Mouse (Mus musculus): ENCODE measurements around the gene Ticam1. TPM values are rescaled to one million over a fixed set of nuclear protein-coding genes. Genes with fewer than 3 reads are reported as not detected.

The Ticam1 gene
- polyA plus RNA-seq, 1 experiment = 96.6 TPM

DNA sequence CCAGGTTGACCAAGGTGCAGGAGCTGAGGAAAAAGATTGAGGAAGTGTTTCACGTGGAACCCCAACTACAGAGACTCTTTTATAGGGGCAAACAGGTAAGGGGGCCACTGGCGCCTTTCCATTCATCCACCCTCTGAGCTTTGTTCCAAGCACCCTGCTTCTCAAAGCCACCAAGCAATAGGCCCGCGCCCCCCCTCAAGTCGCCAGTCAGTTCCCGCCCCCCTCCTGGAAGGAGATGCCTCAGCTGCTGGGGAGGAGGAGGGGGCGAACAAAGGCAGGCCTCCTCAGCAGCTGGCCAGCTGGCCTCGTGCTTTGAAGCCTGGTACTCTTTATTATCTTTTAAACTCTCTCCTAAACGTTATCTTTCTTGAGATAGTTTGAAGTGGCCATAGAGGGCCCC lies 28.6 kb upstream of the Ticam1 start:
- H3K27me3 ChIP-seq (ENCODE audit: control insufficient read depth, insufficient read depth, low read length) = no peaks in the 10 kb centered on the region
- H3K4me3 ChIP-seq (ENCODE audit: low read depth, low read length) = peak overlapping the region; percentile 82
- 30% methylated on average over 9 of the region's 9 CpGs for WGBS
- TF ChIP-seq POLR2A (IDR thresholded peaks at IDR 0.05; ENCODE audit: low read depth, low read length) (no peak), CTCF (IDR thresholded peaks at IDR 0.05; ENCODE audit: extremely low read depth, insufficient read length, insufficient replicate concordance, low read depth, low read length) (no peak)
- no peak overlapping the region for H3K27ac ChIP-seq (ENCODE audit: insufficient read depth, low read depth, low read length)
- no peaks in the 10 kb centered on the region for H3K36me3 ChIP-seq (ENCODE audit: control insufficient read depth, insufficient read depth, low read length)
- peaks cover 22% of the 10 kb centered on the region for H3K4me1 ChIP-seq (ENCODE audit: control insufficient read depth, insufficient read depth, insufficient read length, low read length)

DNA sequence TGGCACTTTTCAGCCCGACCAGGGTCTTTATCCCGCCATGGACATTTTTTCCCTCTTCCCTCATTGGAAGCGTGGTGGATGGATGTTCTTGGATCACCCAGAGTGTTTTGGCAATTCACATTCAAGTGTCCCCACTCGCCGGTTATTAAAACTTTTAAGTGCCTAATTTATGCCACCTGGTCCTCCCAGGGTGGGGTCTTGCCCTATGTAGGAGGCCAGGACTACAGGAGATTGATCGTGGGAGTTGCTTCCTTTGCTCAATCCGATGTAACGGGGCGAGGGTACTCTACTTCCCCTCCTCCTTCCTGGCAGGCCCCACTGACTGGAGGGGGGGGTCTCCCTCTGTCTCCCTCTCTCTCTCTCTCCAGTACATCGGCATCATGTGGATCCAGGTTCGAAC lies 28.1 kb upstream of the Ticam1 start:
- Histone ChIP-seq H3K27me3 (ENCODE audit: control insufficient read depth, insufficient read depth, low read length) (no peaks in the 10 kb centered on the region), H3K27ac (ENCODE audit: insufficient read depth, low read depth, low read length) (no peak overlapping the region), H3K36me3 (ENCODE audit: control insufficient read depth, insufficient read depth, low read length) (no peaks in the 10 kb centered on the region), H3K4me1 (ENCODE audit: control insufficient read depth, insufficient read depth, insufficient read length, low read length) (peaks cover 22% of the 10 kb centered on the region), H3K4me3 (ENCODE audit: low read depth, low read length) (peak overlapping the region; percentile 82)
- 8% methylated on average over 11 of the region's 11 CpGs for WGBS
- no peak for TF ChIP-seq POLR2A (IDR thresholded peaks at IDR 0.05; ENCODE audit: low read depth, low read length)
- no peak for TF ChIP-seq CTCF (IDR thresholded peaks at IDR 0.05; ENCODE audit: extremely low read depth, insufficient read length, insufficient replicate concordance, low read depth, low read length)

DNA sequence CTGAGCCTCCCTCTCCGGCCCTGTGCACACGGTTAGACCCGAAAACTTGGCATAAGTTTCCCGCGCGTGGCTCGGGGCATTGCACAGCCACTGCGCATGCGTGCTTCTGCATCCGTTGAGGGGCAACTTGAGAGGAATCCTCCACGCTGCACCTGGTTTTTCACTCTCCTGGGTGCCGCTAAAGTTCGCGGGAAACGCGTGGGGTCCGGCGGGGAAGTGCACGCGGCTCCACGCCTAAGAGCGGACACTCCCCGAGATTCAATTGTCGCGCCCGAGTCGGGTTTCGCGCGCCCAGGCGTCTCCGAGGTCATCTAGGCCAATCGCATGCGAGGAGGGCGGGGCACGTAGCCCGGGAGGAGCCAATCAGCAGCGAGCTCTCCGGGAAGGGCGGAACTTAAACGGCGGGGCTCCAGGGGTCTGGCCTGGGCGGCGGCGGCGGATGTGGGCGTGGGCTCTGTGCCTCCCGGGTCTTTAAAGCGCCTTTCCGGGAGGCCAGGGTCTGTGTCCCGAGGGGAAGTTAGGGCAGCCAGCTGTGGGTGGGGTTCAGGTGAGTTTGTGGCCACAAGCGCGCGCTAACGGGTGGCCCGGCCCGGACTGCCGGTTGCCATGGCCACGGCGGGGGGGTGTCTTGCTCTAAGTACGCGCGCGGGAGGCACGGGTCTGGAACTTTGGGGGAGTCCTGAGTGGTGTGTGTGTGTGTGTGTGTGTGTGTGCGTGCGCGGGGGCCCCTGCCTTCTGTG lies 27.4 kb upstream of the Ticam1 start:
- TF ChIP-seq POLR2A (IDR thresholded peaks at IDR 0.05; ENCODE audit: low read depth, low read length) (no peak), CTCF (IDR thresholded peaks at IDR 0.05; ENCODE audit: extremely low read depth, insufficient read length, insufficient replicate concordance, low read depth, low read length) (no peak)
- Histone ChIP-seq H3K4me3 (ENCODE audit: low read depth, low read length) (peak overlapping the region; percentile 82), H3K27me3 (ENCODE audit: control insufficient read depth, insufficient read depth, low read length) (no peaks in the 10 kb centered on the region), H3K36me3 (ENCODE audit: control insufficient read depth, insufficient read depth, low read length) (no peaks in the 10 kb centered on the region), H3K4me1 (ENCODE audit: control insufficient read depth, insufficient read depth, insufficient read length, low read length) (peaks cover 22% of the 10 kb centered on the region), H3K27ac (ENCODE audit: insufficient read depth, low read depth, low read length) (peak overlapping the region; percentile 31; the same call in 1 of the 2 replicates)
- WGBS = under 1% methylated on average over 68 of the region's 68 CpGs

DNA sequence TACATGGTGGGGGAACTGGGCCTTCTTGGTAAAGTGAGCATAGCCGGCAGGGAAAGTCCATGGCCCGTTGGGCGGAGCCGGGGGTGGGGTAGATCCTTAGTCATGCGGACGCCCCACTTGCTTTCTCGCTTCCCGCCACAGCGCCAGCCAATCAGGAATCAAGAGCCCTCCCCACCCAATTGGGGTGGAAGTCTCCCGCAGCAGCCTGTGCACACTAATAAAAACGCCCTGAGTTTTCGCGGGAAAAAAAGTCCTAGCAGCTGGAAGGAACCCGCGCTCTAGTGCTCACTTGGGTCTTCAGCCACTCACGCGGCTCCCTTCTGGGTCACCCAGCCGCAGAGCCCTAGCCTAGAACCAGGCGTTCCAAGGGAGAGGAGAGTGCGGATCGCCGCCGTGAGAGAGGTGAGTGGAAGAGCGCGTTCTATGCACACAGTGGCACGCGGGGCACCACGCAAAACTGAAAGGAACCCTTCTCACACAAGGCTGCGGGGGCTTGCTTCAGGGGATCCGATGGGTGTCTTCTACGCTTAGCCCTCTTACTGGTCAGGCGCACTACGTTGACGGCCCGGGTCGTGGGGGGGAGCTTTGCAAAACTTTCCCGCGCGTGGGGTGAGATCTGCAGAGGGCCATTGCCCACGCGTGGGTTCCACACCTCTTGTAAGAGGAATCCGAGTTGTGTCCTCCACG lies 26.7 kb upstream of the Ticam1 start, which contains the start of gene Uhrf1:
Uhrf1 (plus strand) TSS at position 162 of the 687 bp plus-strand sequence.
- Histone ChIP-seq H3K36me3 (ENCODE audit: control insufficient read depth, insufficient read depth, low read length) (no peaks in the 10 kb centered on the region), H3K4me3 (ENCODE audit: low read depth, low read length) (peak within 1 kb of the TSS; percentile 82), H3K27ac (ENCODE audit: insufficient read depth, low read depth, low read length) (peak within 1 kb of the TSS; percentile 31), H3K27me3 (ENCODE audit: control insufficient read depth, insufficient read depth, low read length) (no peaks in the 10 kb centered on the region), H3K4me1 (ENCODE audit: control insufficient read depth, insufficient read depth, insufficient read length, low read length) (peaks cover 22% of the 10 kb centered on the region)
- TF ChIP-seq CTCF (IDR thresholded peaks at IDR 0.05; ENCODE audit: extremely low read depth, insufficient read length, insufficient replicate concordance, low read depth, low read length) (no peak), POLR2A (IDR thresholded peaks at IDR 0.05; ENCODE audit: low read depth, low read length) (no peak)
- under 1% methylated on average over 43 of the region's 43 CpGs for WGBS

DNA sequence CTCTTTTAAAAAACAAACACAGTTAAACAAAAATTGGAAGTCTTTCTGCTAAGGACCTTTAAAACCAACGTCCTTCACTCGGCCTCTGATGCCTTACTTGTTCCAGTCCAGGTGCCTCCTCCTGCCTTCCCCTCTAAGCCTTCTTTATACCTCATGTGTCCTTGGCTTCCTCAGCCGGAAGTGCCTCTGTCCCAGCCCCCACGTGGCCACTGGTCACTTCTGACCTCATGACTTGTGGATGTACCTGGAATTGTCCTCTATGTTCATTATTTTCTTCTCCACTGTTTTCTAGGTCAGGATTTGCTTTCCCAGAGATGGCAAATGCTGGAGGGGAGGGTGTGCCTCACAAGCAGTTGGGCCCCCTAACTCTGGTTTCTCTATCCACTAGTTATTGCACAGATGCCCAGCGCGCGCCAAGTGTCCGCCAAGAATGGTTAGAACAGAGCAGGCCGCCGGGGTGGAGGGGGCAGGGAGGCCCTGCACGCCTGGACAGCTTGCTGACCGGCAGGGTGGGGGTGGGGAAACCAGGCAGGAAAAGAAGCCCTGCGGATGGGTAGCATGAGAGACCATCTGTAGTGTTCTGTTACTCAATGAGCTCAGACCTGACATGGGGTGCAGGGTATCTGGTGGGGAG lies 25.9 kb upstream of the Ticam1 start:
- no peak for TF ChIP-seq CTCF (IDR thresholded peaks at IDR 0.05; ENCODE audit: extremely low read depth, insufficient read length, insufficient replicate concordance, low read depth, low read length)
- no peak for TF ChIP-seq POLR2A (IDR thresholded peaks at IDR 0.05; ENCODE audit: low read depth, low read length)
- Histone ChIP-seq H3K27me3 (ENCODE audit: control insufficient read depth, insufficient read depth, low read length) (no peaks in the 10 kb centered on the region), H3K36me3 (ENCODE audit: control insufficient read depth, insufficient read depth, low read length) (no peaks in the 10 kb centered on the region), H3K4me1 (ENCODE audit: control insufficient read depth, insufficient read depth, insufficient read length, low read length) (peaks cover 22% of the 10 kb centered on the region), H3K4me3 (ENCODE audit: low read depth, low read length) (no peak overlapping the region), H3K27ac (ENCODE audit: insufficient read depth, low read depth, low read length) (no peak overlapping the region)
- WGBS = 53% methylated on average over 13 of the region's 13 CpGs

DNA sequence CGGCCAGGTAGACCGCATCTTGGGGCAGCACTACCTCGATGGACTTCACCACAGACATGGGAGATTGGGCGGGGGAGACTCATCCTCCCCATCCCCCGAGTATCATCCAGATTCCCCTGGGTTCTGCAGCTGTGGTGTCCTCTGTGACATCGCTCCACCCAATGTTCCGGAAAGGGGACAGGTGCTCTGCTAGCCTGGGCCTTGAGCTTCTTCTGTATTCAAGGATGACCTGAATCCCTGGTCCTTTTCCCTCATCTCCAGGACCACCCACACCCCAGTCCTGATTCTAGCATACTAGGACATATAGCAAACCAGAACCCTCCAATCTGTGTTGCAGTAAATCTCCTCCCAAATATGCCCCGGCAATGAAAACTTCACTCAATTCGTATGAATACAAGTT lies 23.6 kb upstream of the Ticam1 start, which contains the start of gene Arrdc5:
Arrdc5 (minus strand) TSS at position 101 of the 400 bp plus-strand sequence.
- H3K36me3 ChIP-seq (ENCODE audit: control insufficient read depth, insufficient read depth, low read length) = no peaks in the 10 kb centered on the region
- H3K4me1 ChIP-seq (ENCODE audit: control insufficient read depth, insufficient read depth, insufficient read length, low read length) = peaks cover 15% of the 10 kb centered on the region
- no peaks in the 10 kb centered on the region for H3K27me3 ChIP-seq (ENCODE audit: control insufficient read depth, insufficient read depth, low read length)
- H3K27ac ChIP-seq (ENCODE audit: insufficient read depth, low read depth, low read length) = no peak within 1 kb of the TSS
- H3K4me3 ChIP-seq (ENCODE audit: low read depth, low read length) = no peak within 1 kb of the TSS
- TF ChIP-seq POLR2A (IDR thresholded peaks at IDR 0.05; ENCODE audit: low read depth, low read length) (no peak), CTCF (IDR thresholded peaks at IDR 0.05; ENCODE audit: extremely low read depth, insufficient read length, insufficient replicate concordance, low read depth, low read length) (no peak)
- 91% methylated on average over 9 of the region's 9 CpGs for WGBS

DNA sequence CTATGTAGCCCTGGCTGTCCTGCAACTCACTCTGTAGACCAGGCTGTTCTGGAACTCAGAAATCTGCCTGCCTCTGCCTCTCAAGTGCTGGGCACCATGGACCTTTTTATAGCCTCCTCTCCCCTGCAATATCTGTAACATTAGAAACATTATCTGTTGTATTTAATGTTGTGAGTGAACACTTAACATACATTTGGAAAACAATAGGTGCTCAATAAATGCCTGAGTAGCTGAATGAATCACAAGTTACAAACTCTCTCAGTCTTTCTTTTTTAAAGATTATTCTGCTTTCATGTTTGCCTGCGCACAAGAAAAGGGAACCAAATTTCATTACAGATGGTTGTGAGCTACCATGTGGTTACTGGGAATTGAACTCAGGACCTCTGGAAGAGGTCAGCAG lies 21.7 kb upstream of the Ticam1 start:
- 97% methylated on average over 1 of the region's 1 CpGs for WGBS
- Histone ChIP-seq H3K27ac (ENCODE audit: insufficient read depth, low read depth, low read length) (no peak overlapping the region), H3K36me3 (ENCODE audit: control insufficient read depth, insufficient read depth, low read length) (no peaks in the 10 kb centered on the region), H3K4me3 (ENCODE audit: low read depth, low read length) (no peak overlapping the region), H3K4me1 (ENCODE audit: control insufficient read depth, insufficient read depth, insufficient read length, low read length) (0 out of 2 replicates have a peak, but pooled peaks cover 7% of the 10 kb centered on the region), H3K27me3 (ENCODE audit: control insufficient read depth, insufficient read depth, low read length) (no peaks in the 10 kb centered on the region)
- no peak for TF ChIP-seq POLR2A (IDR thresholded peaks at IDR 0.05; ENCODE audit: low read depth, low read length)
- TF ChIP-seq CTCF (IDR thresholded peaks at IDR 0.05; ENCODE audit: extremely low read depth, insufficient read length, insufficient replicate concordance, low read depth, low read length) = no peak

Data from small intestine, adult 2 months (tissue).